Mouse (Mus musculus): ENCODE results near the gene Birc5. TPM values are rescaled to one million over a fixed set of nuclear protein-coding genes. Genes with fewer than 3 reads are reported as not detected.

The Birc5 gene
- polyA plus RNA-seq, 1 experiment: 60.7 TPM

DNA sequence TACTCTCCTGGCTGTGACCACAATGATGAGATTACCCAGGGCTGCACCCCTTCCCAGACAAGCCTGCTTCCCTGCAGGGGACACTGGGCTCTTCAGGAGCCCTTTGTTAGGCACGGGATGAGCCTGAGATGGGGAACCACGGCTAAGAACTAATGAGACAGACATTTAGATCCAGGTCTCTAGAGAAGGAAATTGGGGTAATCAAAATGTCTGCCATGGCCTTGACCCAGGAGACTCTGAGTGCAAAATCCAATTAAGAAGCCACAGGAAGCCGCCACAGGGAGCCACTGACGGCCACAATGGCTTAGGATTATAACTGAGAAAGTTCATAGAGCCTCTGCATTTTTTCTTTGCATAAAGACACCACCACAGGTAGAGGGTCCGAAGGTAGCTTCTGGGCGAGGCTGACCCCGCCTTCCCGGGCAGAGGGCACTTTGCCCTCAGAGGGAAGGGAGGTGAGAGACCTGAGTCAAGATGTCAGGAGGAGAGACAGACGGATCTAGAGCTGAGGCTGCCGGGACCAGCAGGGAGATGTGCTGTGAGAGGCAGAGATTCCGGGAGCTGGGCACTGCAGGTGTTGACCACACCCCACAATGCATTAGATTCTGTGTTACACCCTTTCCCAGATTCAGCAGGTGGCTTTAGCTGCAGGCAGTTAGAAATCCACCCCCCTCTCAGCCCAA lies 14.3 kb downstream of the Birc5 start:
- H3ac ChIP-seq (ENCODE audit: control insufficient read depth, insufficient read length): no peak overlapping the region
- H3K4me2 ChIP-seq (ENCODE audit: low read depth): no peak overlapping the region
- no peaks in the 10 kb centered on the region for H3K27me3 ChIP-seq (ENCODE audit: control insufficient read depth, insufficient read depth, insufficient read length)
- TF ChIP-seq MYOG (IDR thresholded peaks at IDR 0.05; ENCODE audit: control insufficient read depth in 1 of 3, insufficient read depth in 1 of 3, insufficient read length in 2 of 3, low read depth in 2 of 3): no peak
- H3K4me3 ChIP-seq: no peak overlapping the region
- no peaks in the 10 kb centered on the region for H3K79me2 ChIP-seq (ENCODE audit: control insufficient read depth, insufficient read depth)
- H3K36me3 ChIP-seq (ENCODE audit: control insufficient read depth, insufficient read depth): no peaks in the 10 kb centered on the region

DNA sequence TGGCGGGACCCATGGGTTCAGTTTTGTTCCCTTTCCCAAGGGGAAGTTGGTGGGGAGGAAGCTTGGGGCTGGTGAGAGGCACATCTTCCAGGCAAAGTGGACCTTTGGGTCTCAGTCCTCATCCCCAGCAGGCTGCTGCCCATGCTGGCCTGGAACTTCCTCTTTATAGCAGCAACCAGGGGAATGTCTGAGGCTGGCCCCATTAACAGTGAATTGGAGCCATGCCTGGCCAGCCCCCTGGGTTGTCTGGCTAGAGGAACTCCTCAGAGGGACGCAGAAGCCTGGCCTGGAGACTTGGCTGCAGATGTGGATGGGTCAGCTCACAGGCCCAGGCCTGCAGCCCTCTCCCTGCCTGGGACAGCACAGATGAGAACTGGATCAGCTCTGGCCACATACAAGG lies 15.8 kb downstream of the Birc5 start:
- Histone ChIP-seq H3K4me2 (ENCODE audit: low read depth) (no peak overlapping the region), H3K36me3 (ENCODE audit: control insufficient read depth, insufficient read depth) (no peaks in the 10 kb centered on the region), H3K79me2 (ENCODE audit: control insufficient read depth, insufficient read depth) (no peaks in the 10 kb centered on the region), H3K27me3 (ENCODE audit: control insufficient read depth, insufficient read depth, insufficient read length) (no peaks in the 10 kb centered on the region), H3K4me3 (no peak overlapping the region), H3ac (ENCODE audit: control insufficient read depth, insufficient read length) (no peak overlapping the region)
- TF ChIP-seq E2F4 (IDR thresholded peaks at IDR 0.05; ENCODE audit: insufficient read depth) (no peak), MYOD1 (IDR thresholded peaks at IDR 0.05; ENCODE audit: control insufficient read depth in 1 of 3, insufficient read length in 2 of 3, low read depth in 2 of 3) (no peak), MYOG (IDR thresholded peaks at IDR 0.05; ENCODE audit: control insufficient read depth in 1 of 3, insufficient read depth in 1 of 3, insufficient read length in 2 of 3, low read depth in 2 of 3) (no peak), POLR2A (IDR thresholded peaks at IDR 0.05; ENCODE audit: insufficient read length, low read depth) (no peak), TCF3 (IDR thresholded peaks at IDR 0.05; ENCODE audit: insufficient read length, low read depth) (no peak), REST (IDR thresholded peaks at IDR 0.05; ENCODE audit: insufficient read depth, insufficient read length) (no peak)

DNA sequence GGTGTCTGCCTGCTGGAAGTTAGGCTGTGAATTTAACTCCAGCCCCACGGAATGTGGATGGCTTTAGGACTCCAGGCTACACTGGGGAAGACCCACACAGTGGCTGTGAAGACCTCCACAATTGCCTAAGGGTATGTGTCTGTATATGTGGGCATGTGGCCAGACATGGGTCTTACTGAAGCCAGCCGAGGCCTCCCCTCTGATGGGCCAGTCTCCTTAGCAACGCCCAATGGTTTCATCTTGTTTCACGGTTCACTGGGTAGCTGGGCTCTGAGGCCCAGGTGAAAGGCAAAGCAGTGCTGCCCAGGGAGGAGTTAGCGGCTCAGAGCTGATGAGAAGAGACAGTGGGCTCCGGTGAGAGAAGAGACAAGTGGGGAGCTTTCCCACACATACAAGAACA lies 16.9 kb downstream of the Birc5 start:
- H3K4me3 ChIP-seq: no peak overlapping the region
- no peak for TF ChIP-seq E2F4 (IDR thresholded peaks at IDR 0.05; ENCODE audit: insufficient read depth)
- no peak for TF ChIP-seq SRF (IDR thresholded peaks at IDR 0.05; ENCODE audit: control insufficient read depth, insufficient read length, low read depth)
- TF ChIP-seq USF1 (IDR thresholded peaks at IDR 0.05; ENCODE audit: low read depth): no peak
- TF ChIP-seq MYOG (IDR thresholded peaks at IDR 0.05; ENCODE audit: control insufficient read depth in 1 of 3, insufficient read depth in 1 of 3, insufficient read length in 2 of 3, low read depth in 2 of 3): no peak
- TF ChIP-seq MAX (IDR thresholded peaks at IDR 0.05; ENCODE audit: low read depth): no peak
- TF ChIP-seq TCF12 (IDR thresholded peaks at IDR 0.05; ENCODE audit: insufficient read depth, poor library complexity, severe bottlenecking): no peak
- TF ChIP-seq REST (IDR thresholded peaks at IDR 0.05; ENCODE audit: insufficient read depth, insufficient read length): no peak
- no peak for TF ChIP-seq TCF3 (IDR thresholded peaks at IDR 0.05; ENCODE audit: insufficient read length, low read depth)
- TF ChIP-seq POLR2AphosphoS2 (IDR thresholded peaks at IDR 0.05; ENCODE audit: insufficient read length, low read depth): no peak
- TF ChIP-seq MYOD1 (IDR thresholded peaks at IDR 0.05; ENCODE audit: control insufficient read depth in 1 of 3, insufficient read length in 2 of 3, low read depth in 2 of 3): no peak

DNA sequence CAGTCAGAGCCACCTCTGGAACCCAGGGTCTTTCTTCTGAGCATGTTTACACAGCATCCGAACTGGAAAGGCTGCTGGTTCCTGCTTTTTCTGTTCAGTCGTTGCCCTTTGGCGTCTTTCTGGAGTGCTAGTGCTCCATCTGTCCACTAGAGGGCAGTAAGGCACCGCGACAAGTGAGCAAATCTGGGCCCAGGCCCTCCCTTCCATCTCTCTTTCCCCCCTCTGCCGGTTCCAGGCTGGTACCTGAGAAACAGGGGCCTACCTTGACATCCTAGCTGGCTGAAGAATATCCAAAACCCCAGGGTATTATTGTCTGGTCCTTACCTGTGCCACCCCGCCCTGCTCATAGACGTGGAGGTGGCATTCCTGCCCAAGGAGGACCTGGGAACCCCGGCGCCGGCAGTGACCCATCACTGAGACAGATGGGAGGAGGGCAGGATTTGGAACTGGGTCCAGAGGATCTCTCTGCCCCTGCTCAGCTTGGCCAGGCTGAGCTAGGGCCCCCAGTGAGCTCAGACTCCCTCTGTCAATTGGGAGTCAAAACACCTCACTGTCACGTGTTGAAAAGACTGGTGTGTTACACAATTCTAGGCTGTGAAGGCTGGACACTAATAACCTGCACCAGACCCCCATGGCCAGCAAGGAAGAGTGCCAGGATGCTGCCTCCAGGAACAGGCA lies 21.8 kb downstream of the Birc5 start:
- H3K4me3 ChIP-seq: no peak overlapping the region
- no peak overlapping the region for H3ac ChIP-seq (ENCODE audit: control insufficient read depth, insufficient read length)
- no peaks in the 10 kb centered on the region for H3K79me2 ChIP-seq (ENCODE audit: control insufficient read depth, insufficient read depth)
- TF ChIP-seq POLR2AphosphoS2 (IDR thresholded peaks at IDR 0.05; ENCODE audit: insufficient read length, low read depth) (no peak), USF1 (IDR thresholded peaks at IDR 0.05; ENCODE audit: low read depth) (no peak), TCF12 (IDR thresholded peaks at IDR 0.05; ENCODE audit: insufficient read depth, poor library complexity, severe bottlenecking) (no peak), E2F4 (IDR thresholded peaks at IDR 0.05; ENCODE audit: insufficient read depth) (no peak), SRF (IDR thresholded peaks at IDR 0.05; ENCODE audit: control insufficient read depth, insufficient read length, low read depth) (no peak)
- H3K27me3 ChIP-seq (ENCODE audit: control insufficient read depth, insufficient read depth, insufficient read length): no peaks in the 10 kb centered on the region
- no peak overlapping the region for H3K4me2 ChIP-seq (ENCODE audit: low read depth)
- H3K36me3 ChIP-seq (ENCODE audit: control insufficient read depth, insufficient read depth): no peaks in the 10 kb centered on the region

More for the DNA sequence above, 16.9 kb downstream of the Birc5 start:
- H3K79me2 ChIP-seq (ENCODE audit: control insufficient read depth, insufficient read depth): no peaks in the 10 kb centered on the region
- H3K4me2 ChIP-seq (ENCODE audit: low read depth): no peak overlapping the region
- H3ac ChIP-seq (ENCODE audit: control insufficient read depth, insufficient read length): no peak overlapping the region
- H3K36me3 ChIP-seq (ENCODE audit: control insufficient read depth, insufficient read depth): no peaks in the 10 kb centered on the region
- no peaks in the 10 kb centered on the region for H3K27me3 ChIP-seq (ENCODE audit: control insufficient read depth, insufficient read depth, insufficient read length)

DNA sequence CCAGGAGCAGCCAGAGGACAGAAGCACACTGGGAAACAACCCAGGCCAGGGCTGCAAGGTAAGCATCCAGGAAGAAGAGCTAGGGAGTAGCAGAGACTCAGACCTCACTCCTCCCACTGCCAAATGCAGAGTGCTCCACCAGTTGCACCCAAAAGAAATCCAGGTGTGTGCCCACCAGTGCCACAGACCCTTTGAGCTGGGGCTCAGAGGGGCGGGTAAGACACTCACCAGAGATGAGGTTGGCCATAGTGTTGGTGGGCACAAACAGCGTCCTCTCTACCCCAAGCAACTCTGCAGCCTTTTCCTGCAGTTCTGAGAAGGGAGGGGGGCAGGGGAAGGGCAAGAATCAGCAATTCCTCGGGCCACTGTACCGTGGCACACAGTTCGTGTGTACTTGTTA lies 22.3 kb downstream of the Birc5 start:
- Histone ChIP-seq H3K4me3 (no peak overlapping the region), H3K27me3 (ENCODE audit: control insufficient read depth, insufficient read depth, insufficient read length) (no peaks in the 10 kb centered on the region), H3K79me2 (ENCODE audit: control insufficient read depth, insufficient read depth) (no peaks in the 10 kb centered on the region), H3K36me3 (ENCODE audit: control insufficient read depth, insufficient read depth) (no peaks in the 10 kb centered on the region), H3K4me2 (ENCODE audit: low read depth) (no peak overlapping the region), H3ac (ENCODE audit: control insufficient read depth, insufficient read length) (no peak overlapping the region)
- TF ChIP-seq POLR2AphosphoS2 (IDR thresholded peaks at IDR 0.05; ENCODE audit: insufficient read length, low read depth): no peak
- TF ChIP-seq REST (IDR thresholded peaks at IDR 0.05; ENCODE audit: insufficient read depth, insufficient read length): no peak
- TF ChIP-seq POLR2A (IDR thresholded peaks at IDR 0.05; ENCODE audit: insufficient read length, low read depth): no peak
- TF ChIP-seq MYOG (IDR thresholded peaks at IDR 0.05; ENCODE audit: control insufficient read depth in 1 of 3, insufficient read depth in 1 of 3, insufficient read length in 2 of 3, low read depth in 2 of 3): no peak
- TF ChIP-seq MYOD1 (IDR thresholded peaks at IDR 0.05; ENCODE audit: control insufficient read depth in 1 of 3, insufficient read length in 2 of 3, low read depth in 2 of 3): no peak
- no peak for TF ChIP-seq MAX (IDR thresholded peaks at IDR 0.05; ENCODE audit: low read depth)
- no peak for TF ChIP-seq SRF (IDR thresholded peaks at IDR 0.05; ENCODE audit: control insufficient read depth, insufficient read length, low read depth)
- no peak for TF ChIP-seq E2F4 (IDR thresholded peaks at IDR 0.05; ENCODE audit: insufficient read depth)
- TF ChIP-seq CEBPB (IDR thresholded peaks at IDR 0.05; ENCODE audit: insufficient read depth, poor library complexity, severe bottlenecking): no peak
- TF ChIP-seq USF1 (IDR thresholded peaks at IDR 0.05; ENCODE audit: low read depth): no peak
- no peak for TF ChIP-seq TCF3 (IDR thresholded peaks at IDR 0.05; ENCODE audit: insufficient read length, low read depth)
- TF ChIP-seq TCF12 (IDR thresholded peaks at IDR 0.05; ENCODE audit: insufficient read depth, poor library complexity, severe bottlenecking): no peak
